Mouse (Mus musculus): Measurements from ENCODE around the gene Gas2l3. TPM values are rescaled to one million over a fixed set of nuclear protein-coding genes. Genes with fewer than 3 reads are reported as not detected.

Gas2l3 gene
- total and polyA plus RNA-seq, 2 experiments from 2014 or later, result 8.0 to 19.7 TPM

DNA sequence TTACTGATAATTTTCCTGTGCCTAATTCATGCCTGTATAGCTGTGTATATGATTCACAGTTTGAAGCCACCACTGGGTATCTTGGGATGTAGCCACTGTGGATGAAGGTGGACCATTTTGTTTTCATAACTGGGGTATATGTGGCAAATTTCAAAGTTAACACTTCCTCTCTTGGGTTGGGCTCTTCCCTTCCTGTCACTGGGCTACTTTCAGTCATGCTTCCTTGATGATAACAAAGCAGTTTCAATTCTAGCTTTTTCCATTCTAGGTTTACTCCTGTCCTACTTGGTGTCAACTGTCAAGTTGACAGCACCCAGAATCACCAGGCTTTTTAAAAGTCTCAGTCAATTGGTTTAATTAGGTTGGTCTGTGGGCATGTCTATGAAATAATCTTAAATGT is 41.1 kb upstream of the Gas2l3 start:
- TF ChIP-seq EP300 (IDR thresholded peaks at IDR 0.05; ENCODE audit: low read depth), result no peak
- H3K4me3 ChIP-seq (ENCODE audit: low read depth, low read length), result no peak overlapping the region
- DNase-seq (ENCODE audit: low spot score), result no peak

DNA sequence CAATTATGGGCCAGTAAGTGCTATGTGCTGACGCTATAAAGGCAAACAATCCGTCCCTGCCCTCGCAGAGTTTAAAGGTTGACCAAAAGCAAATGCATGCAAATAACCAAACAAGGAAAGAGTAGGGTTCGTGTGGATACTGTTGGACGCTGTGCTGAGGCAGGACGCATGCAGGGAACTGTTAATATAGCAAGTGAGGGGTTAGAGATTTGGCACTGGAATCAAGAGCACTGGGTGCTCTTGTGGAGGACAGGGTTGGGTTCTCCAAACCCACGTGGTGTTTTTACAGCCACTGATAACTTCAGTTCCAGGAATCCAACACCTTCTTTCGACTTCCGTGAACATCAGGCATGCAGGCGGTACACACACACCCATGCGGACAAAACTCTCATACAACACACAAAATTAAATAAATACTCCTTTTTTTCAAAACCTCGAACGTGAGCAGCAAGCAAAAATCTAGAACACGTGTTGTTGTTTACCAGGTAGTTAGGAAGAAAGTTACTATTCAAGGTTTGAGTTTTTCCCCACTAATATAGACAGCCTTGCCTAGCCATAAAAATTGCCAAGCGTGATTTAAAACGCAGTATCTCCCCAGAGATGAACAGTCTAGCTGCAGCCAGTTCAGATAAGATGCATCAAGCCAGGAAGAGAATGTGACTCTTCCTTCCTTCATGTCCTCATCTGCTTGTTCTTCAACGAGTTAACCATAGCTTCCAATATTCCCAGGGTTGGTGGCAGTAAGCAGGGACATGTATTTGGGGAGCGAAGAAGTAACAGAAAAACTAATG is 40.2 kb upstream of the Gas2l3 start:
- no peaks in the 10 kb centered on the region for H3K9me3 ChIP-seq (replicated peaks; ENCODE audit: control insufficient read depth, low read length)
- H3K27ac ChIP-seq (ENCODE audit: low read depth), result no peak overlapping the region
- no peaks in the 10 kb centered on the region for H3K36me3 ChIP-seq (replicated peaks; ENCODE audit: control insufficient read depth, insufficient read depth, low read length)
- H3K4me1 ChIP-seq (ENCODE audit: control insufficient read depth, insufficient read depth), result no peaks in the 10 kb centered on the region
- ATAC-seq (ENCODE audit: insufficient read depth, low read depth), result no peak
- H3K9ac ChIP-seq (replicated peaks; ENCODE audit: low read depth, low read length), result no peak overlapping the region
- 76% methylated on average over 18 of the region's 18 CpGs for WGBS
- H3K27me3 ChIP-seq (ENCODE audit: control insufficient read depth, insufficient read depth, low read length), result no peaks in the 10 kb centered on the region
- DNase-seq (ENCODE audit: low spot score), result no peak
- no peak overlapping the region for H3K4me3 ChIP-seq (ENCODE audit: low read depth, low read length)
- no peak overlapping the region for H3K4me2 ChIP-seq (ENCODE audit: low read depth, low read length)
- TF ChIP-seq EP300 (IDR thresholded peaks at IDR 0.05; ENCODE audit: low read depth) (no peak), CTCF (IDR thresholded peaks at IDR 0.05; ENCODE audit: low read depth) (no peak)

More for the DNA sequence above, 41.1 kb upstream of the Gas2l3 start:
- ATAC-seq (ENCODE audit: insufficient read depth, low read depth), result no peak
- Histone ChIP-seq H3K9me3 (replicated peaks; ENCODE audit: control insufficient read depth, low read length) (no peaks in the 10 kb centered on the region), H3K4me1 (ENCODE audit: control insufficient read depth, insufficient read depth) (no peaks in the 10 kb centered on the region), H3K36me3 (replicated peaks; ENCODE audit: control insufficient read depth, insufficient read depth, low read length) (no peaks in the 10 kb centered on the region), H3K27me3 (ENCODE audit: control insufficient read depth, insufficient read depth, low read length) (no peaks in the 10 kb centered on the region), H3K27ac (ENCODE audit: low read depth) (no peak overlapping the region), H3K9ac (replicated peaks; ENCODE audit: low read depth, low read length) (no peak overlapping the region), H3K4me2 (ENCODE audit: low read depth, low read length) (no peak overlapping the region)

DNA sequence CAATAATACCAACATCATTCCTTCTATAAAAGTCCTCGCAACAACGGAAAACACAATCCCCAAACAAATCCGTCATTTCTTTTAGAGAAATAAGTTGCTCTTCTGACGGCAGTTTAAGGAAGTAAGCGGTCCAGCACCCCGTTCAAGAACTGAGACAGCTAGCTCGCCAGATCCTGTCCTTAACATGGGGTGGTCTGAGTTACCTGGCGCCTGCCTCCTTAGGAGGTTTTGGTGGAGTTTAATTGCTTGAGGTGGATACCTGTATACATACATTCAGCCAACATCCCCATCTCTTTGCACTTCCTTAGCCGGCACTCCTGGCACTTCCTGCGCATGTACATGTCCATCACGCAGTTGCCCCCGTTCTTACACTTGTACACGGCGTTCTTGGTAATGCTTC is 39.3 kb upstream of the Gas2l3 start:
- Histone ChIP-seq H3K27me3 (ENCODE audit: control insufficient read depth, insufficient read depth, low read length) (no peaks in the 10 kb centered on the region), H3K4me1 (ENCODE audit: control insufficient read depth, insufficient read depth) (no peaks in the 10 kb centered on the region), H3K4me3 (ENCODE audit: low read depth, low read length) (no peak overlapping the region), H3K36me3 (replicated peaks; ENCODE audit: control insufficient read depth, insufficient read depth, low read length) (no peaks in the 10 kb centered on the region), H3K9ac (replicated peaks; ENCODE audit: low read depth, low read length) (no peak overlapping the region), H3K4me2 (ENCODE audit: low read depth, low read length) (no peak overlapping the region), H3K9me3 (replicated peaks; ENCODE audit: control insufficient read depth, low read length) (no peaks in the 10 kb centered on the region), H3K27ac (ENCODE audit: low read depth) (no peak overlapping the region)
- ATAC-seq (ENCODE audit: insufficient read depth, low read depth) (no peak), DNase-seq (ENCODE audit: low spot score) (no peak)
- TF ChIP-seq EP300 (IDR thresholded peaks at IDR 0.05; ENCODE audit: low read depth) (no peak), CTCF (IDR thresholded peaks at IDR 0.05; ENCODE audit: low read depth) (no peak)
- 87% methylated on average over 14 of the region's 14 CpGs for WGBS

DNA sequence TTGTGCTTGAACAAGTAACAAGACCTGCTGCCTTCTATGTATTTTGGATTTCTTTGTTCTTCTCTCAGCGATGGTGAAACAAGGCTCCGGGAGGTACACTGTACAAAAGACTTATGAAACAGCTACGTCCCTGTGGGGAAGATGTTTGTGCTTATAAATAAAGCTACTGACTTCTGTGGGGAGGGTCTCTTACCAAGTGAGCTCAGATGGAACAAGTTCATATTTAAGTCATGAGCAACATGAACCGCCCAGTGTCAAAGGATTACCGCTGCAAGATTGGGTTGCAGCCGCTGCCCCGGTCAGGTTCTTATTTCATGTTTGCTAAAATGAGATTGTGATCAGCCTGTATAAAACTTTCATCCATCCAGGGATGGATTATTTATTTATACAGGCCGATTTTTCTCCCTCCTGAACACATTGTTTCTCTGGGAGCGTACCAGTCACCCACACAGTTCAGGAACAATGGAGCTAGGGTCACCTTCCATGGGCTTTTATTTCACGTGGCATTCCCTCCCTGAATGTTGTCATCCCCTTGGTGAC is 38.4 kb upstream of the Gas2l3 start:
- H3K4me1 ChIP-seq (ENCODE audit: control insufficient read depth, insufficient read depth), result no peaks in the 10 kb centered on the region
- DNase-seq (ENCODE audit: low spot score) (no peak), ATAC-seq (ENCODE audit: insufficient read depth, low read depth) (no peak)
- no peak overlapping the region for H3K9ac ChIP-seq (replicated peaks; ENCODE audit: low read depth, low read length)
- no peak overlapping the region for H3K4me3 ChIP-seq (ENCODE audit: low read depth, low read length)
- H3K36me3 ChIP-seq (replicated peaks; ENCODE audit: control insufficient read depth, insufficient read depth, low read length), result no peaks in the 10 kb centered on the region
- H3K27me3 ChIP-seq (ENCODE audit: control insufficient read depth, insufficient read depth, low read length), result no peaks in the 10 kb centered on the region
- WGBS, result 82% methylated on average over 10 of the region's 10 CpGs
- H3K4me2 ChIP-seq (ENCODE audit: low read depth, low read length), result no peak overlapping the region
- TF ChIP-seq EP300 (IDR thresholded peaks at IDR 0.05; ENCODE audit: low read depth) (no peak), CTCF (IDR thresholded peaks at IDR 0.05; ENCODE audit: low read depth) (no peak)
- H3K9me3 ChIP-seq (replicated peaks; ENCODE audit: control insufficient read depth, low read length), result no peaks in the 10 kb centered on the region
- no peak overlapping the region for H3K27ac ChIP-seq (ENCODE audit: low read depth)

DNA sequence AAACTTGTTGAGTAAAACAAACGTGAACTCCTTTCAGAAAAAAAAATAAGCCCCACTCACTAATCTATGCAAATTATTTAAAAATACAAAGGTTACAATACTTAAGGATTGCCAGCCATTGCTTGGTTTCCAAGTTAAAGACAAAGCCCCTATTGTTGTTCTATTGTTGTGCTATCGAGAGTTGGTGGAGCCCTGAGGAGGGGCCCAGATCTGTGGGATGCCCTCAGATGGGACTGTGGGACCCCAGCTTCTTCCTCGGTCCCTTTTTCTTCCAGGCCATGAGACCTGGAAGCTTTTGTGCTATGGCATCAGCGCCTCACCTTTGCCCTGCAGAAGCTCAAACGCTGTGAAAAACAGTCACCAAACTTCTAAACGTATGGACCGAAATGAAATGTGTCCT is 37.9 kb upstream of the Gas2l3 start:
- Histone ChIP-seq H3K4me1 (ENCODE audit: control insufficient read depth, insufficient read depth) (no peaks in the 10 kb centered on the region), H3K27me3 (ENCODE audit: control insufficient read depth, insufficient read depth, low read length) (no peaks in the 10 kb centered on the region), H3K4me2 (ENCODE audit: low read depth, low read length) (no peak overlapping the region), H3K27ac (ENCODE audit: low read depth) (no peak overlapping the region), H3K4me3 (ENCODE audit: low read depth, low read length) (no peak overlapping the region), H3K9ac (replicated peaks; ENCODE audit: low read depth, low read length) (no peak overlapping the region), H3K9me3 (replicated peaks; ENCODE audit: control insufficient read depth, low read length) (no peaks in the 10 kb centered on the region), H3K36me3 (replicated peaks; ENCODE audit: control insufficient read depth, insufficient read depth, low read length) (no peaks in the 10 kb centered on the region)
- no peak for TF ChIP-seq EP300 (IDR thresholded peaks at IDR 0.05; ENCODE audit: low read depth)
- no peak for TF ChIP-seq CTCF (IDR thresholded peaks at IDR 0.05; ENCODE audit: low read depth)
- 63% methylated on average over 7 of the region's 7 CpGs for WGBS
- no peak for ATAC-seq (ENCODE audit: insufficient read depth, low read depth)
- no peak for DNase-seq (ENCODE audit: low spot score)

DNA sequence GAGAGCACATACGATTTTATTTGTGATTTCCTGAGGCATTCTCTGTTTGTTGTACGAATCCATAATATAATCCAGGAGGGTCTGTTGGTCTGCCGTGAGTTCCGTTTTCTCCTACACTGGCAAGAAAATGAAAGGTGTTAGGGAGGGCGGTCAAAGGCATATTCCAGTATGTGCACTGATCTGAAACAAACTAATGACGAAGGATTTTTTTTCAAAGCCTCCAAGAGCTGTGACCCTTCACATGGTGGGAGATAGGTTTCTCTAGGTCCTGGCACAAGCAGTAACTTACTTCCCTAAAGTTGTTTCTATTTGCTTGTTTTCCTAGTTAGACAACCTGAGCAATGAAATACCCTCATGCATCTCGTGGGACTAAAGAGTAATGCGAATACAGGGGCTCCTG is 35.0 kb upstream of the Gas2l3 start:
- 87% methylated on average over 8 of the region's 8 CpGs for WGBS

More for the DNA sequence above, 35.0 kb upstream of the Gas2l3 start:
- no peak for TF ChIP-seq EP300 (IDR thresholded peaks at IDR 0.05; ENCODE audit: low read depth)
- no peak for TF ChIP-seq CTCF (IDR thresholded peaks at IDR 0.05; ENCODE audit: low read depth)
- DNase-seq (ENCODE audit: low spot score) (no peak), ATAC-seq (ENCODE audit: insufficient read depth, low read depth) (no peak)
- H3K9me3 ChIP-seq (replicated peaks; ENCODE audit: control insufficient read depth, low read length), result no peaks in the 10 kb centered on the region
- H3K27ac ChIP-seq (ENCODE audit: low read depth), result no peak overlapping the region
- H3K9ac ChIP-seq (replicated peaks; ENCODE audit: low read depth, low read length), result no peak overlapping the region
- no peaks in the 10 kb centered on the region for H3K36me3 ChIP-seq (replicated peaks; ENCODE audit: control insufficient read depth, insufficient read depth, low read length)
- H3K27me3 ChIP-seq (ENCODE audit: control insufficient read depth, insufficient read depth, low read length), result no peaks in the 10 kb centered on the region
- H3K4me1 ChIP-seq (ENCODE audit: control insufficient read depth, insufficient read depth), result no peaks in the 10 kb centered on the region
- no peak overlapping the region for H3K4me3 ChIP-seq (ENCODE audit: low read depth, low read length)
- no peak overlapping the region for H3K4me2 ChIP-seq (ENCODE audit: low read depth, low read length)
